Mouse (Mus musculus): ENCODE results near the gene Cpeb4.

Gene Cpeb4

GRCm38 (mm10) chr11:31846771-31847468 lies 25.1 kb upstream of the Cpeb4 start:
- no peak for DNase-seq (ENCODE audit: low read depth)

- no peak for DNase-seq (ENCODE audit: low read depth)
These were observed 24.6 kb upstream of the Cpeb4 start for GRCm38 (mm10) chr11:31847469-31847805.

- DNase-seq (ENCODE audit: low read depth): no peak
These were observed 23.3 kb upstream of the Cpeb4 start for GRCm38 (mm10) chr11:31848725-31849124.

- no peak for DNase-seq (ENCODE audit: low read depth)
These were observed 21.7 kb upstream of the Cpeb4 start for GRCm38 (mm10) chr11:31850156-31850775.

- no peak for DNase-seq (ENCODE audit: low read depth)
These were observed 21.0 kb upstream of the Cpeb4 start for GRCm38 (mm10) chr11:31850995-31851394.

GRCm38 (mm10) chr11:31851702-31852560 lies 20.1 kb upstream of the Cpeb4 start:
- no peak for DNase-seq (ENCODE audit: low read depth)

GRCm38 (mm10) chr11:31854955-31855354 lies 17.1 kb upstream of the Cpeb4 start:
- DNase-seq (ENCODE audit: low read depth): no peak

- DNase-seq (ENCODE audit: low read depth): no peak
These were observed 14.5 kb upstream of the Cpeb4 start for GRCm38 (mm10) chr11:31857479-31857878.

GRCm38 (mm10) chr11:31861149-31861890 lies 10.7 kb upstream of the Cpeb4 start:
- DNase-seq (ENCODE audit: low read depth): peak; percentile 63

GRCm38 (mm10) chr11:31867976-31868375 lies 4.0 kb upstream of the Cpeb4 start:
- peak; percentile 87 for DNase-seq (ENCODE audit: low read depth)

- peak; percentile 98 for DNase-seq (ENCODE audit: low read depth)
These were observed 1.6 kb upstream of the Cpeb4 start for GRCm38 (mm10) chr11:31870285-31871010.

GRCm38 (mm10) chr11:31871135-31871541 lies 873 bp upstream of the Cpeb4 start:
- DNase-seq (ENCODE audit: low read depth): peak; percentile 49

GRCm38 (mm10) chr11:31872546-31873261 lies 693 bp downstream of the Cpeb4 start:
- no peak for DNase-seq (ENCODE audit: low read depth)

GRCm38 (mm10) chr11:31874071-31874470 lies 2.1 kb downstream of the Cpeb4 start:
- no peak for DNase-seq (ENCODE audit: low read depth)

GRCm38 (mm10) chr11:31883671-31884070 lies 11.7 kb downstream of the Cpeb4 start:
- no peak for DNase-seq (ENCODE audit: low read depth)

GRCm38 (mm10) chr11:31885765-31886164 lies 13.8 kb downstream of the Cpeb4 start:
- no peak for DNase-seq (ENCODE audit: low read depth)

- DNase-seq (ENCODE audit: low read depth): no peak
These were observed 16.2 kb downstream of the Cpeb4 start for GRCm38 (mm10) chr11:31888229-31888628.

GRCm38 (mm10) chr11:31892152-31892551 lies 20.1 kb downstream of the Cpeb4 start:
- DNase-seq (ENCODE audit: low read depth): no peak

- DNase-seq (ENCODE audit: low read depth): no peak
These were observed 21.6 kb downstream of the Cpeb4 start for GRCm38 (mm10) chr11:31893639-31894038.

GRCm38 (mm10) chr11:31896065-31896792 lies 24.2 kb downstream of the Cpeb4 start:
- DNase-seq (ENCODE audit: low read depth): no peak
